Mouse (Mus musculus): ENCODE data around the gene Adss.

DNA sequence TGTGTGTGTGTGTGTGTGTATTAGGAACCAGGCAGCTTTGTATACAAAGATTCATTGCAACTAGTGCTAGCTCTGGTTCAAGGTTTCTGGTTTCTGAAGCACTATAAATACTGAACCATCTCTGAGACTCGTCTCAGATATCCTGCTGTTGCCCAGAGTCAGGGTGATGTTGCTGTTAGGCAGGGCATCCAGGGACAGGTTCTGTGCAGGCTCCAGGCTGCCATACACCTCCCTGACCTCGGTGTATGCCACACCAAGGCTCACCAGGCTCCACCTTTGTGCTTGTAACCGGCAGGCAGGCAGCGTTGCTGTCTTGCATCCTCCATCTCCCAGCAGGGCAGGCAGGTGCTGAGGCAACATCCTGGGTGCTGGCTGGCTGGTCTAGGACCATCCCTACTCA, 72.5 kb downstream of the Adss start:
- no peak for TF ChIP-seq POLR2AphosphoS2 (IDR thresholded peaks at IDR 0.05; ENCODE audit: insufficient read length, low read depth)
- TF ChIP-seq POLR2A (IDR thresholded peaks at IDR 0.05; ENCODE audit: insufficient read length, low read depth) = no peak
- TF ChIP-seq E2F4 (IDR thresholded peaks at IDR 0.05; ENCODE audit: insufficient read depth) = no peak
- TF ChIP-seq MAX (IDR thresholded peaks at IDR 0.05; ENCODE audit: low read depth) = no peak
- TF ChIP-seq USF1 (IDR thresholded peaks at IDR 0.05; ENCODE audit: low read depth) = no peak
- no peak for TF ChIP-seq MYOG (IDR thresholded peaks at IDR 0.05; ENCODE audit: control insufficient read depth in 1 of 3, insufficient read depth in 1 of 3, insufficient read length in 2 of 3, low read depth in 2 of 3)
- TF ChIP-seq TCF12 (IDR thresholded peaks at IDR 0.05; ENCODE audit: insufficient read depth, poor library complexity, severe bottlenecking) = no peak
- TF ChIP-seq TCF3 (IDR thresholded peaks at IDR 0.05; ENCODE audit: insufficient read length, low read depth) = no peak
